22 mouse cellular contexts compared by ENCODE assay signal in the genomic region with DNA sequence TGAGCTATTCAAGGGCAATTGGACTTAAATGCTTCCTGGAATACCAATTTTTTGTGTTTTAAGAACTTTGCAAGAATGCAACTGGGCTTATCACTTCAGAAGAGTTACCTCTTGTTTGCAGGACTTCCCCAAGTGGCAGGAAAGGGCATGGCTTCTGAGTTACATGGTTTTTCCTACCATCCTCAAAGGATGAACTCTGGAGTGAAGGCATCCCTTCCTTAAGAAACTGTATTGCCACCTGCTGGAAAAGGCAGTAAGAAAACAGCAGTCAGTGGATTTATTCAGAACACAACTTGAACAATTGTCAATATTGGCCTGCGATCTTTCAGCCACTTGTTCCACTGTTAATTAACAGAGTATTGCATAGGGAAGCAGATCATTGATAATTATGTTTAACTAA.
A peak's percentile ranks its signal among the peaks of the same experiment; 100 is the strongest.
DNase-seq lines count a peak whose midpoint lies in the region; ATAC-seq and TF ChIP-seq lines count a peak whose summit lies in the region.
"Had no signal": no experiment of that assay in that cellular context is flagged by ENCODE, and none has a peak within 500 bp of the region (broad histone marks: within the 10 kb centered on the region; RNA-seq: fewer than 3 reads in every experiment).

No protein-coding gene starts in this region.

- H3K27me3 ChIP-seq in hindbrain, postnatal 0 days (ENCODE audit: insufficient read depth, low read length), result no peaks in the 10 kb centered on the region
- H3K27me3 ChIP-seq in hindbrain, embryonic 12.5 days, result no peaks in the 10 kb centered on the region
- no peaks in the 10 kb centered on the region for H3K27me3 ChIP-seq in midbrain, embryonic 14.5 days (ENCODE audit: control insufficient read depth, insufficient read depth, low read length)
- H3K27me3 ChIP-seq in midbrain, embryonic 11.5 days (ENCODE audit: control insufficient read depth, insufficient read depth, low read length), result no peaks in the 10 kb centered on the region
- H3K27me3 ChIP-seq: heart, embryonic 13.5 days; limb, embryonic 15.5 days; liver, embryonic 15.5 days had no signal

- H3K4me1 ChIP-seq in hindbrain, postnatal 0 days (ENCODE audit: insufficient read depth, low read length), result no peaks in the 10 kb centered on the region
- H3K4me1 ChIP-seq in hindbrain, embryonic 12.5 days, result no peaks in the 10 kb centered on the region
- H3K4me1 ChIP-seq in midbrain, embryonic 14.5 days (ENCODE audit: control insufficient read depth, insufficient read depth, low read length), result no peaks in the 10 kb centered on the region
- H3K4me1 ChIP-seq in midbrain, embryonic 11.5 days (ENCODE audit: control insufficient read depth, insufficient read depth, low read length), result no peaks in the 10 kb centered on the region
- H3K4me1 ChIP-seq: forebrain, embryonic 10.5 days; heart, embryonic 13.5 days; limb, embryonic 15.5 days; liver, embryonic 15.5 days had no signal

- no peak overlapping the region for H3K4me3 ChIP-seq in hindbrain, postnatal 0 days (ENCODE audit: low read length)
- H3K4me3 ChIP-seq in hindbrain, embryonic 12.5 days, result no peak overlapping the region
- H3K4me3 ChIP-seq in midbrain, embryonic 14.5 days (replicated peaks; ENCODE audit: low read depth, low read length), result no peak overlapping the region
- H3K4me3 ChIP-seq in midbrain, embryonic 11.5 days (ENCODE audit: low read depth, low read length), result no peak overlapping the region
- H3K4me3 ChIP-seq: forebrain, embryonic 10.5 days; heart, adult 2 months; heart, embryonic 13.5 days; limb, embryonic 15.5 days; liver, embryonic 15.5 days had no signal

- 85% methylated on average over 1 of the region's 1 CpGs for WGBS in hindbrain, postnatal 0 days
- WGBS in hindbrain, embryonic 12.5 days, result 87% methylated on average over 1 of the region's 1 CpGs
- 86% methylated on average over 1 of the region's 1 CpGs for WGBS in midbrain, embryonic 14.5 days
- 90% methylated on average over 1 of the region's 1 CpGs for WGBS in midbrain, embryonic 11.5 days

- H3K36me3 ChIP-seq in hindbrain, postnatal 0 days (ENCODE audit: insufficient read depth, low read length), result no peaks in the 10 kb centered on the region
- no peaks in the 10 kb centered on the region for H3K36me3 ChIP-seq in hindbrain, embryonic 12.5 days
- no peaks in the 10 kb centered on the region for H3K36me3 ChIP-seq in midbrain, embryonic 14.5 days (ENCODE audit: control insufficient read depth, insufficient read depth, low read length)
- H3K36me3 ChIP-seq in midbrain, embryonic 11.5 days (ENCODE audit: control insufficient read depth, insufficient read depth, low read length), result no peaks in the 10 kb centered on the region
- H3K36me3 ChIP-seq: forebrain, embryonic 10.5 days; heart, embryonic 13.5 days; limb, embryonic 15.5 days; liver, embryonic 15.5 days had no signal

- no peaks in the 10 kb centered on the region for H3K9me3 ChIP-seq in hindbrain, postnatal 0 days (ENCODE audit: low read length)
- H3K9me3 ChIP-seq in hindbrain, embryonic 12.5 days (replicated peaks), result no peaks in the 10 kb centered on the region
- no peaks in the 10 kb centered on the region for H3K9me3 ChIP-seq in midbrain, embryonic 14.5 days (ENCODE audit: control insufficient read depth, low read length)
- no peaks in the 10 kb centered on the region for H3K9me3 ChIP-seq in midbrain, embryonic 11.5 days (ENCODE audit: control insufficient read depth, low read length)
- H3K9me3 ChIP-seq: forebrain, embryonic 10.5 days; heart, embryonic 13.5 days; limb, embryonic 15.5 days; liver, embryonic 15.5 days had no signal

- ATAC-seq in hindbrain, postnatal 0 days, result no peak
- no peak for ATAC-seq in hindbrain, embryonic 12.5 days (ENCODE audit: low FRiP score)
- no peak for ATAC-seq in midbrain, embryonic 14.5 days (ENCODE audit: low FRiP score, low TSS enrichment)
- ATAC-seq in midbrain, embryonic 11.5 days (ENCODE audit: low FRiP score), result no peak
- ATAC-seq: forebrain, embryonic 16.5 days had no signal

- H3K4me2 ChIP-seq in hindbrain, postnatal 0 days (ENCODE audit: low read depth, low read length), result no peak overlapping the region
- no peak overlapping the region for H3K4me2 ChIP-seq in hindbrain, embryonic 12.5 days (replicated peaks)
- H3K4me2 ChIP-seq in midbrain, embryonic 14.5 days (ENCODE audit: low read length), result no peak overlapping the region
- no peak overlapping the region for H3K4me2 ChIP-seq in midbrain, embryonic 11.5 days
- H3K4me2 ChIP-seq: heart, embryonic 13.5 days; hindbrain, embryonic 14.5 days; limb, embryonic 15.5 days; liver, embryonic 15.5 days had no signal

- peak; percentile 33 for TF ChIP-seq CTCF in hindbrain, postnatal 0 days (IDR thresholded peaks at IDR 0.05; ENCODE audit: low read depth)

- DNase-seq in hindbrain, postnatal 0 days (ENCODE audit: low spot score), result peak; percentile 7
- DNase-seq in midbrain, embryonic 14.5 days, result peak; percentile 7
- DNase-seq in midbrain, embryonic 11.5 days (ENCODE audit: low spot score, missing footprints), result no peak
- peak; percentile 2 for DNase-seq in ZHBTc4 (ENCODE audit: low read depth, low spot score)
- no peak for DNase-seq in cerebellum, adult 11 months
- DNase-seq in spleen, adult 12 weeks (ENCODE audit: low spot score), result no peak
- DNase-seq: adrenal gland, postnatal 36 days; cerebellum, adult 2 months; cerebellum, postnatal 25 days; gastrocnemius, postnatal 25 days; heart, adult 2 months; heart, postnatal 14 days; layer of hippocampus, adult 9-11 months; left cerebral cortex, postnatal 4 days; lung, postnatal 4 days had no signal

- H3K27ac ChIP-seq in hindbrain, postnatal 0 days, result no peak overlapping the region
- H3K27ac ChIP-seq in hindbrain, embryonic 12.5 days, result no peak overlapping the region
- no peak overlapping the region for H3K27ac ChIP-seq in midbrain, embryonic 14.5 days (replicated peaks; ENCODE audit: low read depth, low read length)
- no peak overlapping the region for H3K27ac ChIP-seq in midbrain, embryonic 11.5 days (ENCODE audit: low read depth, low read length)
- H3K27ac ChIP-seq: forebrain, embryonic 10.5 days; heart, adult 2 months; heart, embryonic 13.5 days; hindbrain, embryonic 14.5 days; limb, embryonic 15.5 days; liver, embryonic 15.5 days had no signal

- H3K9ac ChIP-seq in hindbrain, postnatal 0 days (replicated peaks; ENCODE audit: low read length), result no peak overlapping the region
- no peak overlapping the region for H3K9ac ChIP-seq in hindbrain, embryonic 12.5 days
- H3K9ac ChIP-seq in midbrain, embryonic 14.5 days (replicated peaks; ENCODE audit: low read length), result no peak overlapping the region
- no peak overlapping the region for H3K9ac ChIP-seq in midbrain, embryonic 11.5 days (ENCODE audit: low read length)
- H3K9ac ChIP-seq: heart, embryonic 13.5 days; hindbrain, embryonic 14.5 days; limb, embryonic 15.5 days; liver, embryonic 15.5 days had no signal

Comparison
In these comparisons a context has a peak if more than half of its experiments do, and no peak if none do; other contexts are left out.
1. DNase-seq: peak in hindbrain, postnatal 0 days (single experiment), midbrain, embryonic 14.5 days (single experiment) and ZHBTc4 (single experiment); none in midbrain, embryonic 11.5 days (single experiment), cerebellum, adult 11 months (single experiment) and spleen, adult 12 weeks (single experiment).